Mouse (Mus musculus): Measurements from ENCODE around the gene Gpr143. TPM values are rescaled to one million over a fixed set of nuclear protein-coding genes. Genes with fewer than 3 reads are reported as not detected.

The Gpr143 gene
- total and polyA plus RNA-seq, 3 experiments = not detected

DNA sequence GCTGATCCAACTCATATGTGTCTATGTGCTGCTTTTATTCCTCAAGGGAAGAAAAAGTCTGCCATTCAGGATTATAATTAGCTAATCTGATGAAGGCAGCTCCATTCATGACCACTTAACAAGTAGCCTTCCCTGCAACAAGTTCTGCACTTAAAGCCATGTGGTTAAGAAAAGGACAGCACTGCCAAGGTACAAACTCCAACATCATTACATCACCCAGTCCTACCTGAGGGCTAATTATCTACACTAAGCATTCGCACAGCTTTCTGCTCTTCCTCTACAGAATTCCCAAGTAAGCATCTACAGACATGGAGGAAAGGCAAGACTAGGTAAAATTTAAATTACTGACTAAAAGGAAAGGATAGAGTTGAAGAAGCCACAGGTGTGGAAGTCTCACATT lies 25.9 kb upstream of the Gpr143 start:
- no peak for DNase-seq
- WGBS = 90% methylated on average over 1 of the region's 1 CpGs
- no peaks in the 10 kb centered on the region for H3K27me3 ChIP-seq (ENCODE audit: control insufficient read depth, insufficient read depth, low read length)
- intact Hi-C loops (cut with DNase I) = no loop called here
- H3K4me1 ChIP-seq (ENCODE audit: control insufficient read depth, insufficient read depth, low read length) = no peaks in the 10 kb centered on the region
- no peaks in the 10 kb centered on the region for H3K79me2 ChIP-seq (replicated peaks; ENCODE audit: control insufficient read depth, insufficient read depth, low read length)
- no peak overlapping the region for H3K27ac ChIP-seq
- no peak overlapping the region for H3K4me3 ChIP-seq
- no peak overlapping the region for H3K9ac ChIP-seq (ENCODE audit: low read depth, low read length)
- no peaks in the 10 kb centered on the region for H3K36me3 ChIP-seq (ENCODE audit: control insufficient read depth, insufficient read depth, low read length)
- TF ChIP-seq CTCF (IDR thresholded peaks at IDR 0.05) = no peak
- TF ChIP-seq EP300 (IDR thresholded peaks at IDR 0.05; ENCODE audit: insufficient read depth, low read depth, low read length) = no peak
- TF ChIP-seq POLR2A (IDR thresholded peaks at IDR 0.05; ENCODE audit: insufficient read depth, low read depth, low read length) = no peak

DNA sequence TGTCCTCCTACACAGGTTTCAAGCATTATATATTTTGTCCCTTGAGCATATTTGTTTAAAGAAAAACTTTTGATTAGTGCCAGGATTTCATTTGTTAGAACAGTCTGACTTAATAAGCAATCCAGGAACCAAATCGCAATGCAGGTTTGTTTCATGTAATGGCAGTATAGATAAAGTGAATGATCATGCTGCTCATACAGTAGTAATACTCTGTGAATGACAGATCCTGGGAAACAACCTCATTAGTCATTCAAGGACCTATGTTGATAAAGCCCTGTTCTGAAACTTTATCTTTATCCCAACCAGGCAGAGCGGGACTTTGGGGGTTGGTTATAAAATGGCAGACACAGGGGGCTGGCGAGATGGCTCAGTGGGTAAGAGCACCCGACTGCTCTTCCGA lies 25.4 kb upstream of the Gpr143 start:
- H3K4me3 ChIP-seq = no peak overlapping the region
- no peak for DNase-seq
- H3K27ac ChIP-seq = no peak overlapping the region
- no peak for TF ChIP-seq EP300 (IDR thresholded peaks at IDR 0.05; ENCODE audit: insufficient read depth, low read depth, low read length)
- no peak for TF ChIP-seq CTCF (IDR thresholded peaks at IDR 0.05)
- TF ChIP-seq POLR2A (IDR thresholded peaks at IDR 0.05; ENCODE audit: insufficient read depth, low read depth, low read length) = no peak
- intact Hi-C loops (cut with DNase I) = no loop called here
- no peaks in the 10 kb centered on the region for H3K4me1 ChIP-seq (ENCODE audit: control insufficient read depth, insufficient read depth, low read length)
- H3K27me3 ChIP-seq (ENCODE audit: control insufficient read depth, insufficient read depth, low read length) = no peaks in the 10 kb centered on the region
- H3K36me3 ChIP-seq (ENCODE audit: control insufficient read depth, insufficient read depth, low read length) = no peaks in the 10 kb centered on the region
- H3K9ac ChIP-seq (ENCODE audit: low read depth, low read length) = no peak overlapping the region
- no peaks in the 10 kb centered on the region for H3K79me2 ChIP-seq (replicated peaks; ENCODE audit: control insufficient read depth, insufficient read depth, low read length)
- WGBS = 90% methylated on average over 5 of the region's 5 CpGs

DNA sequence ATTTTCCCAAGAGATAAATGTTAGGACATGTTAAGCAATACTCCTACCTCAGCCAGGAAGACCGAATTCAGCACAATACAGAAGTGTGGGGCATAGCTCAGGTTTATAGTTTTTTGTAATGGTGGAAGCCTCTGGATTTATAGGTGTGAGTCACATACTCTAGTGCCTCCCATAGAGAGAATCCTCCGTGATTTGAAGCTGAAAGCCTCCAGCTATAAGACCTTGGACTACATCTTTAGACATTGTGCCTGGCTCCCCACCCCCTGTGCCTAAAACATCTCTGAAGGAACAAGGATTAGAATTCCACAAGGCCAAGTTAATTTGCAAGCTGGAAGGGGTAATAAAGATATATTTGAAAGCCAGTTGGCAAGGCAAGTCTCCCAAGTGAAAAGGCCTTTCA lies 19.3 kb upstream of the Gpr143 start:
- intact Hi-C loops (cut with DNase I) = no loop called here
- no peak for DNase-seq
- WGBS = 54% methylated on average over 2 of the region's 2 CpGs
- no peaks in the 10 kb centered on the region for H3K36me3 ChIP-seq (ENCODE audit: control insufficient read depth, insufficient read depth, low read length)
- H3K9ac ChIP-seq (ENCODE audit: low read depth, low read length) = no peak overlapping the region
- no peaks in the 10 kb centered on the region for H3K79me2 ChIP-seq (replicated peaks; ENCODE audit: control insufficient read depth, insufficient read depth, low read length)
- H3K27ac ChIP-seq = no peak overlapping the region
- TF ChIP-seq EP300 (IDR thresholded peaks at IDR 0.05; ENCODE audit: insufficient read depth, low read depth, low read length) (no peak), POLR2A (IDR thresholded peaks at IDR 0.05; ENCODE audit: insufficient read depth, low read depth, low read length) (no peak), CTCF (IDR thresholded peaks at IDR 0.05) (no peak)
- no peak overlapping the region for H3K4me3 ChIP-seq
- no peaks in the 10 kb centered on the region for H3K4me1 ChIP-seq (ENCODE audit: control insufficient read depth, insufficient read depth, low read length)
- no peaks in the 10 kb centered on the region for H3K27me3 ChIP-seq (ENCODE audit: control insufficient read depth, insufficient read depth, low read length)

DNA sequence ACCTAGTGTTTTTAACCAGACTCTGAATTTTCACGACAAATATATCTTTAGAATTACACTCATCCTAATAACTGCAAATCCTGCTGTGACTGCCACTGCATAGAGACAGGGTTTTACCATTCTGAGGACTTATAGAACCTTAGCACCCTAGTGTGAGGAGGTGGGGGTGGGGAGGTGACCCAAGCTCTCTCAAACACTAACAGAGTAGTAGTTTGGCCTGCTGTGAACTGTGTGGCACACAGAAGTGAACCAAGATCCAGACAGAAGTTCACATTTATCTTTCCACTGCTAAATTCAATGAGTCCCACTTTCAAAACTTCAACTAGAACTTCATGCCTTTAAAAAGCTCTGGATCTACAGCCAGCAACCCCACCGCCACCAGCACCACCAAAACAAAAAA lies 18.9 kb upstream of the Gpr143 start:
- no peak for TF ChIP-seq CTCF (IDR thresholded peaks at IDR 0.05)
- H3K27ac ChIP-seq = no peak overlapping the region
- H3K4me3 ChIP-seq = no peak overlapping the region
- no peak for DNase-seq
- intact Hi-C loops (cut with DNase I) = no loop called here
- no peaks in the 10 kb centered on the region for H3K36me3 ChIP-seq (ENCODE audit: control insufficient read depth, insufficient read depth, low read length)
- no peaks in the 10 kb centered on the region for H3K27me3 ChIP-seq (ENCODE audit: control insufficient read depth, insufficient read depth, low read length)
- 51% methylated on average over 2 of the region's 2 CpGs for WGBS
- H3K9ac ChIP-seq (ENCODE audit: low read depth, low read length) = no peak overlapping the region
- no peaks in the 10 kb centered on the region for H3K79me2 ChIP-seq (replicated peaks; ENCODE audit: control insufficient read depth, insufficient read depth, low read length)
- no peaks in the 10 kb centered on the region for H3K4me1 ChIP-seq (ENCODE audit: control insufficient read depth, insufficient read depth, low read length)

DNA sequence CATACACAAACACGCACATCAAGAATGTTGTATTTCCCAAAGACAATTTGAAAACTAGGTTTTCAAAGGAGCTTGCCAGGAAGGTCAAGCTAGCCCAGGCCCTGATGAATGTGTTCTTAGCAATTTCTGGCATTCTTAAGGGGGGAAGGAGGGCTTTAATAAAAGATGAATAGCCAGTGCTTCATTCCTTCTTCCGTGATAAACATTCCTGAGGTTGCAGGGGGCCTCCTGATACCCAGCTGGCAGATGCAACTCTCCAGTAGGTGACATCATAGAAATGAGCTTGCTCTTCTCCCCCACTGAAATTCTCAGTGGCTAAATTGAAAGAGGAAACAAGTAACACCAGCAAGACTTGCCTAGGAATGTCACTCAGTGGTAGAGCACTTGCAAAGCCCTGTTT lies 17.6 kb upstream of the Gpr143 start:
- intact Hi-C loops (cut with DNase I) = loop anchor here (2.0 kb wide), 1 partner anchor 21 kb away; no protein-coding TSS in a partner anchor
- Histone ChIP-seq H3K4me1 (ENCODE audit: control insufficient read depth, insufficient read depth, low read length) (no peaks in the 10 kb centered on the region), H3K9ac (ENCODE audit: low read depth, low read length) (no peak overlapping the region), H3K4me3 (no peak overlapping the region), H3K27me3 (ENCODE audit: control insufficient read depth, insufficient read depth, low read length) (no peaks in the 10 kb centered on the region), H3K27ac (no peak overlapping the region), H3K79me2 (replicated peaks; ENCODE audit: control insufficient read depth, insufficient read depth, low read length) (no peaks in the 10 kb centered on the region), H3K36me3 (ENCODE audit: control insufficient read depth, insufficient read depth, low read length) (no peaks in the 10 kb centered on the region)
- no peak for DNase-seq
- 50% methylated on average over 2 of the region's 2 CpGs for WGBS
- TF ChIP-seq CTCF (IDR thresholded peaks at IDR 0.05) = no peak
- no peak for TF ChIP-seq POLR2A (IDR thresholded peaks at IDR 0.05; ENCODE audit: insufficient read depth, low read depth, low read length)
- TF ChIP-seq EP300 (IDR thresholded peaks at IDR 0.05; ENCODE audit: insufficient read depth, low read depth, low read length) = no peak

DNA sequence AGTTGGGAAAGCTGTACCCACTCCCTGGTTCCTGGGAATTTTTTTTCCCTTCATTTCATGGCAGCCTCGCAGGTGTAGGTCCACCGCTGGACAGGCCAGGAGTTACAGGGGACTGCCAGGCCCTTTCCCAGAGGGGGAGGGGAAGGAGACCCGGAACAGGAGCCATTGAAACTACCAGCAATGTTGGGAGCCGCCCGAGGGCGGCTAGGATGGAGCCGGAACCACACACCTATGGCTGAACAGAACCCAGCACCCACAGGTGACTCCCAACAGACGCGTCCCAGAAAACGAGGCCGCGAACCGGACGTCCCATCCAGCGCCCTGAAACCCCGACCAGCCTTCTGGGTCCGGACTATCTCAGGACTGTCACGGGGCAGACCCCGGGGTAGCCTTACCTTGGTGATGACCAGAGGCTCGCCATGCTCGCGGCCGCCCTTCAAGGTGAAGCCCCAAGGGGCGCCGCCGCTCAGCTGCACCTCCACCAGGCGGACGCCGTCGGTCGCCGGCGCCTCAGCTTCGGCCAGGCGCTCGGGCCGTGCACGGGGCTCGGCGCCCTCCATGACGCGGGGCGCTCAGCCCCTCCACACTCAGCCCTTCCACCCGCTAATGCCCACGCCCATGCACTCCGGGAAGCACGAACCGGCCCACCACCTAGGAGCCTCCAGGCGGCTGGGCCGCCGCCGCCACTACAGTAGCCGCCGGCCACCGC lies 12.7 kb upstream of the Gpr143 start, which contains the start of gene Shroom2:
Shroom2 (minus strand) TSS at position 575 of the 709 bp plus-strand sequence.
- Histone ChIP-seq H3K4me1 (ENCODE audit: control insufficient read depth, insufficient read depth, low read length) (no peaks in the 10 kb centered on the region), H3K4me3 (peak within 1 kb of the TSS; percentile 64), H3K27me3 (ENCODE audit: control insufficient read depth, insufficient read depth, low read length) (no peaks in the 10 kb centered on the region), H3K36me3 (ENCODE audit: control insufficient read depth, insufficient read depth, low read length) (no peaks in the 10 kb centered on the region), H3K79me2 (replicated peaks; ENCODE audit: control insufficient read depth, insufficient read depth, low read length) (no peaks in the 10 kb centered on the region), H3K9ac (ENCODE audit: low read depth, low read length) (peak within 1 kb of the TSS; percentile 70), H3K27ac (peak within 1 kb of the TSS; percentile 54)
- DNase-seq = peak; percentile 8 to 43
- 12% methylated on average over 53 of the region's 55 CpGs for WGBS
- TF ChIP-seq EP300 (IDR thresholded peaks at IDR 0.05; ENCODE audit: insufficient read depth, low read depth, low read length) = no peak
- no peak for TF ChIP-seq POLR2A (IDR thresholded peaks at IDR 0.05; ENCODE audit: insufficient read depth, low read depth, low read length)
- no peak; the same call in 1 of the 2 replicates for TF ChIP-seq CTCF (IDR thresholded peaks at IDR 0.05)
- intact Hi-C loops (cut with DNase I) = loop anchor here (2.0 to 5.0 kb wide), 2 partner anchors 48 to 60 kb away; no protein-coding TSS in a partner anchor
